Mouse (Mus musculus): ENCODE data around the gene Plekhh2. TPM values are rescaled to one million over a fixed set of nuclear protein-coding genes. Genes with fewer than 3 reads are reported as not detected.

The Plekhh2 gene
- total and polyA plus RNA-seq, 3 experiments: 0.04 TPM; not detected in 2

DNA sequence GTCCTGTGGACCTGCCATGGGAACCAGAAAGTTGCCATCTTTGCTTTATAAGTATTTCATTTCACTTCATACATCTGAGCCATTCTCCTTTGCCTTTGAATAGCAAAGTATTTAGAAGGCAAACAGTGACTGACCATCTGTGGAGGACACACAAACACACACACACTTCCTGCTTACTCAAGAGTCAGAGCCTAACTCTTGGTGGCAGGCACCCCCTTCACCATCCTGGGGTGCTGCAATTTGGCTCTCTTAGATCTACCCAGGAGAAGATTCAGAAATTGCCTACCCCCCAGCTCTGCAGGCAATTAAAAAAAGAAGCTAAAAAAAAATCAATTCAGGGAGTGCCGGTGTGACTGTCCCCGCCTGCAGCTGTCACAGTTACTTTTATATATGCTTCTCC lies 134.8 kb downstream of the Plekhh2 start:
- peaks cover 0 to 12% of the 10 kb centered on the region in 2 experiments; a peak in 2 of 4 replicates for H3K36me3 ChIP-seq (ENCODE audit: control insufficient read depth in 1 of 2, insufficient read depth in 2 of 2, low read length in 2 of 2)
- no peaks in the 10 kb centered on the region for H3K79me2 ChIP-seq (ENCODE audit: control insufficient read depth, insufficient read depth, low read length, poor library complexity)
- no peak for TF ChIP-seq MXI1 (IDR thresholded peaks at IDR 0.05; ENCODE audit: low read depth, low read length)
- no peak for TF ChIP-seq RAD21 (IDR thresholded peaks at IDR 0.05; ENCODE audit: low read depth, low read length)
- TF ChIP-seq NELFE (IDR thresholded peaks at IDR 0.05; ENCODE audit: low read depth, low read length): no peak
- TF ChIP-seq NRF1 (IDR thresholded peaks at IDR 0.05; ENCODE audit: insufficient read depth, low read depth, low read length, poor library complexity, severe bottlenecking): no peak
- no peak for TF ChIP-seq SIN3A (IDR thresholded peaks at IDR 0.05; ENCODE audit: low read length)
- no peak for TF ChIP-seq UBTF (IDR thresholded peaks at IDR 0.05; ENCODE audit: borderline replicate concordance, insufficient read depth, low read depth, low read length)
- TF ChIP-seq TCF12 (IDR thresholded peaks at IDR 0.05; ENCODE audit: low read depth, low read length): no peak
- TF ChIP-seq ELF1 (IDR thresholded peaks at IDR 0.05; ENCODE audit: low read depth, low read length): no peak
- TF ChIP-seq SMC3 (IDR thresholded peaks at IDR 0.05; ENCODE audit: low read depth, low read length): no peak
- no peak for TF ChIP-seq TAL1 (IDR thresholded peaks at IDR 0.05; ENCODE audit: low read length)
- TF ChIP-seq ZC3H11A (IDR thresholded peaks at IDR 0.05; ENCODE audit: low read depth, low read length): no peak
- no peak for TF ChIP-seq CHD2 (IDR thresholded peaks at IDR 0.05; ENCODE audit: low read length)
- no peak for TF ChIP-seq CTCF (IDR thresholded peaks at IDR 0.05 in 2 of 3, conservative IDR thresholded peaks at IDR 0.05 in 1 of 3; ENCODE audit: control insufficient read depth in 1 of 3, insufficient read depth in 1 of 3, low read depth in 2 of 3, low read length in 3 of 3, poor library complexity in 1 of 3, severe bottlenecking in 1 of 3)
- TF ChIP-seq HCFC1 (IDR thresholded peaks at IDR 0.05; ENCODE audit: low read depth, low read length): no peak
- no peak for TF ChIP-seq GABPA (IDR thresholded peaks at IDR 0.05; ENCODE audit: low read depth, low read length)
- TF ChIP-seq EP300 (IDR thresholded peaks at IDR 0.05; ENCODE audit: low read depth in 1 of 2, low read length in 2 of 2): no peak
- no peak for TF ChIP-seq USF1 (IDR thresholded peaks at IDR 0.05; ENCODE audit: low read depth, low read length)
- TF ChIP-seq POLR2AphosphoS5 (IDR thresholded peaks at IDR 0.05; ENCODE audit: borderline replicate concordance, low read depth, low read length): no peak
- H3K9ac ChIP-seq (ENCODE audit: control insufficient read depth, low read depth, low read length, poor library complexity, severe bottlenecking): no peak overlapping the region
- H3K27ac ChIP-seq (ENCODE audit: control insufficient read depth, low read depth, low read length): no peak overlapping the region
- peaks cover 13% of the 10 kb centered on the region in 2 experiments for H3K4me1 ChIP-seq (ENCODE audit: control insufficient read depth in 1 of 2, insufficient read depth in 2 of 2, low read length in 2 of 2)
- H3K27me3 ChIP-seq (ENCODE audit: control insufficient read depth in 1 of 2, insufficient read depth in 2 of 2, low read length in 2 of 2): no peaks in the 10 kb centered on the region; a peak in 1 of 4 replicates
- peak; percentile 20 for DNase-seq (ENCODE audit: low read depth, low spot score)
- H3K9me3 ChIP-seq (replicated peaks; ENCODE audit: insufficient read depth, low read length): no peaks in the 10 kb centered on the region
- H3K4me3 ChIP-seq (ENCODE audit: control insufficient read depth in 1 of 2, insufficient read depth in 1 of 2, low read depth in 2 of 2, low read length in 2 of 2): no peak overlapping the region

DNA sequence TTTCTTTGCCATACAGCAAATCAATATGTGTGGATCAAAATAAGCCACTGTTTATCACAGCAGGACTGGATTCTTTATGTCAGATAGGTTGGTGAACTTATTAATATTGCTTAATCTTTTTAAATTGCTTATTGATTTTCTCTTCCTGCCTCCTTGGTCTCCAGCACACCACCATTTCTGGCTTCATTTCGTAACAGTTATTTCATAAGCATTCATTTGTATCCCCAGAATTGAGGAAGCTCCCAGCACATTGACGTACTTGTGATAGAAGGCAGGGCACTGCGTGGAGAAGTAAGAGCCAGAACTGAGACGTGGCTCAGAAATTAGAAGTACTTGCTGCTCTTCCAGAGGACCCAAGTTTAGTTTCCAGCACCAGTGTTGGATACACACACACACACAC lies 135.9 kb downstream of the Plekhh2 start:
- TF ChIP-seq ELF1 (IDR thresholded peaks at IDR 0.05; ENCODE audit: low read depth, low read length): no peak
- TF ChIP-seq SIN3A (IDR thresholded peaks at IDR 0.05; ENCODE audit: low read length): no peak
- no peak for TF ChIP-seq MEF2A (IDR thresholded peaks at IDR 0.05; ENCODE audit: extremely low read depth, insufficient replicate concordance, low read depth, low read length, poor library complexity, severe bottlenecking)
- TF ChIP-seq ZMIZ1 (IDR thresholded peaks at IDR 0.05; ENCODE audit: low read depth, low read length): no peak
- no peak for TF ChIP-seq GATA1 (IDR thresholded peaks at IDR 0.05; ENCODE audit: low read depth, low read length)
- no peak for TF ChIP-seq CTCF (IDR thresholded peaks at IDR 0.05 in 2 of 3, conservative IDR thresholded peaks at IDR 0.05 in 1 of 3; ENCODE audit: control insufficient read depth in 1 of 3, insufficient read depth in 1 of 3, low read depth in 2 of 3, low read length in 3 of 3, poor library complexity in 1 of 3, severe bottlenecking in 1 of 3)
- TF ChIP-seq USF1 (IDR thresholded peaks at IDR 0.05; ENCODE audit: low read depth, low read length): no peak
- TF ChIP-seq NELFE (IDR thresholded peaks at IDR 0.05; ENCODE audit: low read depth, low read length): no peak
- TF ChIP-seq BHLHE40 (IDR thresholded peaks at IDR 0.05; ENCODE audit: borderline replicate concordance, low read depth, low read length): no peak
- peaks cover 13% of the 10 kb centered on the region in 2 experiments for H3K4me1 ChIP-seq (ENCODE audit: control insufficient read depth in 1 of 2, insufficient read depth in 2 of 2, low read length in 2 of 2)
- H3K27me3 ChIP-seq (ENCODE audit: control insufficient read depth in 1 of 2, insufficient read depth in 2 of 2, low read length in 2 of 2): no peaks in the 10 kb centered on the region; a peak in 1 of 4 replicates
- no peak overlapping the region for H3K27ac ChIP-seq (ENCODE audit: control insufficient read depth, low read depth, low read length)
- no peaks in the 10 kb centered on the region for H3K79me2 ChIP-seq (ENCODE audit: control insufficient read depth, insufficient read depth, low read length, poor library complexity)
- H3K36me3 ChIP-seq (ENCODE audit: control insufficient read depth in 1 of 2, insufficient read depth in 2 of 2, low read length in 2 of 2): peaks cover 0 to 12% of the 10 kb centered on the region in 2 experiments; a peak in 2 of 4 replicates
- no peak overlapping the region for H3K9ac ChIP-seq (ENCODE audit: control insufficient read depth, low read depth, low read length, poor library complexity, severe bottlenecking)
- H3K4me3 ChIP-seq (ENCODE audit: control insufficient read depth in 1 of 2, insufficient read depth in 1 of 2, low read depth in 2 of 2, low read length in 2 of 2): no peak overlapping the region
- no peaks in the 10 kb centered on the region for H3K9me3 ChIP-seq (replicated peaks; ENCODE audit: insufficient read depth, low read length)
- DNase-seq (ENCODE audit: low read depth, low spot score): peak; percentile 21

All from MEL (cell line).